Mouse (Mus musculus): ENCODE data around the gene Efcab11. TPM values are rescaled to one million over a fixed set of nuclear protein-coding genes. Genes with fewer than 3 reads are reported as not detected.

The Efcab11 gene
- total and polyA plus RNA-seq, 2 experiments from 2014 or later: 4.3 to 4.7 TPM

GRCm38 (mm10) chr12:99670762-99671152 lies 213.5 kb downstream of the Efcab11 start:
- H3K4me1 ChIP-seq (ENCODE audit: insufficient read depth, low read length): peaks cover 8% of the 10 kb centered on the region
- H3K36me3 ChIP-seq (ENCODE audit: insufficient read depth, low read length): no peaks in the 10 kb centered on the region
- H3K27ac ChIP-seq: no peak overlapping the region
- H3K4me3 ChIP-seq (ENCODE audit: low read length): no peak overlapping the region
- no peak for TF ChIP-seq CTCF (IDR thresholded peaks at IDR 0.05; ENCODE audit: low read depth)
- H3K4me2 ChIP-seq (ENCODE audit: low read depth, low read length): peak overlapping the region; percentile 29
- ATAC-seq: peak; percentile 49
- DNase-seq (ENCODE audit: low spot score): no peak
- H3K27me3 ChIP-seq (ENCODE audit: insufficient read depth, low read length): no peaks in the 10 kb centered on the region
- H3K9ac ChIP-seq (replicated peaks; ENCODE audit: low read length): no peak overlapping the region
- H3K9me3 ChIP-seq (ENCODE audit: low read length): no peaks in the 10 kb centered on the region
- 42% methylated on average over 7 of the region's 7 CpGs for WGBS

- no peaks in the 10 kb centered on the region for H3K9me3 ChIP-seq (ENCODE audit: low read length)
- H3K9ac ChIP-seq (replicated peaks; ENCODE audit: low read length): no peak overlapping the region
- no peaks in the 10 kb centered on the region for H3K36me3 ChIP-seq (ENCODE audit: insufficient read depth, low read length)
- TF ChIP-seq CTCF (IDR thresholded peaks at IDR 0.05; ENCODE audit: low read depth): no peak
- ATAC-seq: peak; percentile 24
- peaks cover 8% of the 10 kb centered on the region for H3K4me1 ChIP-seq (ENCODE audit: insufficient read depth, low read length)
- no peaks in the 10 kb centered on the region for H3K27me3 ChIP-seq (ENCODE audit: insufficient read depth, low read length)
- H3K4me3 ChIP-seq (ENCODE audit: low read length): no peak overlapping the region
- no peak overlapping the region; the same call in 1 of the 2 replicates for H3K27ac ChIP-seq
- peak overlapping the region; percentile 29 for H3K4me2 ChIP-seq (ENCODE audit: low read depth, low read length)
- DNase-seq (ENCODE audit: low spot score): peak; percentile 31
- WGBS: 58% methylated on average over 26 of the region's 26 CpGs
Measured at GRCm38 (mm10) chr12:99669976-99670761, 214.1 kb downstream of the Efcab11 start.

GRCm38 (mm10) chr12:99654991-99655880 lies 229.0 kb downstream of the Efcab11 start:
- Histone ChIP-seq H3K36me3 (ENCODE audit: insufficient read depth, low read length) (no peaks in the 10 kb centered on the region), H3K4me3 (ENCODE audit: low read length) (no peak overlapping the region), H3K4me2 (ENCODE audit: low read depth, low read length) (no peak overlapping the region), H3K9me3 (ENCODE audit: low read length) (0 out of 2 replicates have a peak, but pooled peaks cover 8% of the 10 kb centered on the region), H3K9ac (replicated peaks; ENCODE audit: low read length) (no peak overlapping the region), H3K27ac (no peak overlapping the region), H3K4me1 (ENCODE audit: insufficient read depth, low read length) (no peaks in the 10 kb centered on the region), H3K27me3 (ENCODE audit: insufficient read depth, low read length) (no peaks in the 10 kb centered on the region)
- TF ChIP-seq CTCF (IDR thresholded peaks at IDR 0.05; ENCODE audit: low read depth): no peak
- ATAC-seq (no peak), DNase-seq (ENCODE audit: low spot score) (no peak)
- WGBS: 72% methylated on average over 19 of the region's 19 CpGs

- WGBS: 37% methylated on average over 6 of the region's 6 CpGs
Measured at GRCm38 (mm10) chr12:99652459-99652858, 231.8 kb downstream of the Efcab11 start.

GRCm38 (mm10) chr12:99649732-99650131 lies 234.5 kb downstream of the Efcab11 start:
- H3K9ac ChIP-seq (replicated peaks; ENCODE audit: low read length): no peak overlapping the region
- DNase-seq (ENCODE audit: low spot score) (no peak), ATAC-seq (no peak)
- peaks cover 9% of the 10 kb centered on the region for H3K9me3 ChIP-seq (ENCODE audit: low read length)
- TF ChIP-seq CTCF (IDR thresholded peaks at IDR 0.05; ENCODE audit: low read depth): no peak
- H3K4me2 ChIP-seq (ENCODE audit: low read depth, low read length): no peak overlapping the region
- H3K27me3 ChIP-seq (ENCODE audit: insufficient read depth, low read length): no peaks in the 10 kb centered on the region
- H3K27ac ChIP-seq: no peak overlapping the region
- 88% methylated on average over 2 of the region's 2 CpGs for WGBS
- no peaks in the 10 kb centered on the region for H3K4me1 ChIP-seq (ENCODE audit: insufficient read depth, low read length)
- H3K4me3 ChIP-seq (ENCODE audit: low read length): no peak overlapping the region
- H3K36me3 ChIP-seq (ENCODE audit: insufficient read depth, low read length): no peaks in the 10 kb centered on the region

More at GRCm38 (mm10) chr12:99652459-99652858, 231.8 kb downstream of the Efcab11 start:
- no peak overlapping the region for H3K27ac ChIP-seq
- H3K36me3 ChIP-seq (ENCODE audit: insufficient read depth, low read length): no peaks in the 10 kb centered on the region
- H3K27me3 ChIP-seq (ENCODE audit: insufficient read depth, low read length): no peaks in the 10 kb centered on the region
- no peak overlapping the region for H3K4me2 ChIP-seq (ENCODE audit: low read depth, low read length)
- no peak for DNase-seq (ENCODE audit: low spot score)
- H3K9me3 ChIP-seq (ENCODE audit: low read length): no peaks in the 10 kb centered on the region
- ATAC-seq: no peak
- H3K9ac ChIP-seq (replicated peaks; ENCODE audit: low read length): no peak overlapping the region
- no peaks in the 10 kb centered on the region for H3K4me1 ChIP-seq (ENCODE audit: insufficient read depth, low read length)
- H3K4me3 ChIP-seq (ENCODE audit: low read length): no peak overlapping the region
- no peak for TF ChIP-seq CTCF (IDR thresholded peaks at IDR 0.05; ENCODE audit: low read depth)

- no peak for ATAC-seq
- Histone ChIP-seq H3K27ac (no peak overlapping the region), H3K9ac (replicated peaks; ENCODE audit: low read length) (no peak overlapping the region), H3K36me3 (ENCODE audit: insufficient read depth, low read length) (no peaks in the 10 kb centered on the region), H3K27me3 (ENCODE audit: insufficient read depth, low read length) (no peaks in the 10 kb centered on the region), H3K9me3 (ENCODE audit: low read length) (peaks cover 12% of the 10 kb centered on the region), H3K4me2 (ENCODE audit: low read depth, low read length) (no peak overlapping the region), H3K4me3 (ENCODE audit: low read length) (no peak overlapping the region), H3K4me1 (ENCODE audit: insufficient read depth, low read length) (no peaks in the 10 kb centered on the region)
- no peak for TF ChIP-seq CTCF (IDR thresholded peaks at IDR 0.05; ENCODE audit: low read depth)
- DNase-seq (ENCODE audit: low spot score): peak; percentile 15
- WGBS: 56% methylated on average over 2 of the region's 2 CpGs
Measured at GRCm38 (mm10) chr12:99648781-99649180, 235.5 kb downstream of the Efcab11 start.
